Mouse (Mus musculus) lung, postnatal 25 days (tissue): ENCODE results near the gene Bhlhb9.
"Not testable (repeated sequence)": the region's sequence is repeated elsewhere in the genome, so short reads cannot be mapped to it uniquely, and the experiment has no call there.

Experiments used
- DNase-seq: peaks from one replicate; pipeline ENCODE4 v3.0.0; 2022; ENCODE audit warnings: low spot score

The Bhlhb9 gene

DNA sequence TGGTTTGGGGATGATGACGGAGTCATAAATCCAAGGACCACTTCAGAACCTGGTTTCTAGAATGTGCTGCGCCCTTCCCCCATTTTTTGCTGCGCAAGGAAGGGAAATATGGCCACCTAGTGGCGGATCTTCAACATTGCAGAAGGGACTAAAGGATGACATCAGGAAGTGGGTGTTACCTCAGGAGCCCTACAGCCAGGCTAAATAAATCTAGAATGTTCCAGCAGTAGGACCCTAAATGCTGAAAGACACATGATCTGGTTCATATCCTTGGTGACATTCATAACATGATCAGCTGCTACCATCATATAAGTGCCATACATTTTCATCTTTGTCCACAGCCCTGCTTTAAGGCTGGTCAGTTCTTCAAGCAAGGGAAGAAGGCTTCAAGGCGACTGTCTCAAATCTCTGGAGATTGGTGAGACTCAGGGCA is at the start of gene Bhlhb9:
TSS of gene Bhlhb9 (plus strand) at position 383 of the 433 bp plus-strand sequence.
- DNase-seq: peak; percentile 54

DNA sequence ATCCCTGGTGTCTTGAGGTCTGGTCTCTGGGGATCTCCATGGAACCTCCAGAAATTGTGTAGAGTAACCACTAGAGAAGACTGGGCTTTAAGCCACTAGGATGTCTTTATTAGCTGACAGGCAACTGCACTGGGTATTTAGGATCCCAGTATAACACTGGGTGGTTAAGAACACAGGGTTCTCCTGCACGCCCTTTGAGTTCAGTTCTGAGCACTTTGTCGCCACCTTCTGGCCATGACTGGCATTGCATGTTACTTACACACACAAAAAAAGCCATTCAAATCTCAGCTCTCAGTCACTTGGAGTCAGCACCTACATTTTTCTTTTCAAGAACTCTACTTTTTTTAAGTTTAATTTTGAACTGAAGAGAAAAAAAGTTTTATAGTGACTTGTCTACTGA is 44.6 kb upstream of the Bhlhb9 start:
- DNase-seq: peak; percentile 63

DNA sequence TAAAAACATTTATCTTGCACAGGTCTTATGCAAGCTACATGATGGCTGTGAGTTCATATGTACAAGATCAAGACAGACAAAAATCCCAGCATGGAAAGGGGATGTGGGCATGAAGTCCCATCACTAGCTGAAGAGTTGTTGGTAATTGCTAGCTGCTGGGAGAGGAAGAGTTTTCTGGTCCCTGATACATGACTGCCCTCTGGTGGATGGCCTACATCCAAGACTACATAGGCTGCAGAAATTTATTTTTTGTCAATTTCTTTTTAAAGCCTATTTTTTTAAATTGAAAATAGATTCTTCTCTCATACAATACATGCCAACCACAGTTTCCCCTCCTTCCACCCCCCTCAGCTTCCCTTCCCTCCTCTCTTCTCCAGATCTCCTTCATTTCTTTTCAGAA is 35.7 kb upstream of the Bhlhb9 start:
- peak; percentile 3 for DNase-seq

DNA sequence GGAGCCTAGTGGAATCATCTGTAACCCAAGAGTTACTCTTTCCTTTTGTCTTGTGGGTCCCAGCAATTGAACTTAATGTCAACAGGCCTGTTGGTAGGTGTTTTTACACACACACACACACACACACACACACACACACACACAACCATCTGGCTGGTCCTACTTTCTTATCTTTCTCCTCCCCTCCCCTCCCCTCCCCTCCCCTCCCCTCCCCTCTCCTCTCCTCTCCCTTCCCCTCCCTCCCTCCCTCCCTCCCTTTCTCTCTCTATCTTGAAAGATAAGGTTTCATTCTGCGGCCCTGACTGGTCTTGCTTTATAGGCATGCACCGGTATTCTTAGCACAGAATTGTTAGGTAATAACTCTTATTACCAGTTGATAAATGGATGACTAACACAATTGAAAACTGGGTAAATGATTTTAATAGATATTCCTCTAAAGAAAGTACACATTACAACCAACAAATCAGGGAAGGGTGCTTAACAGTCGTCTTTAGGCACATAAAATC is 29.3 kb upstream of the Bhlhb9 start:
- DNase-seq: no peak

DNA sequence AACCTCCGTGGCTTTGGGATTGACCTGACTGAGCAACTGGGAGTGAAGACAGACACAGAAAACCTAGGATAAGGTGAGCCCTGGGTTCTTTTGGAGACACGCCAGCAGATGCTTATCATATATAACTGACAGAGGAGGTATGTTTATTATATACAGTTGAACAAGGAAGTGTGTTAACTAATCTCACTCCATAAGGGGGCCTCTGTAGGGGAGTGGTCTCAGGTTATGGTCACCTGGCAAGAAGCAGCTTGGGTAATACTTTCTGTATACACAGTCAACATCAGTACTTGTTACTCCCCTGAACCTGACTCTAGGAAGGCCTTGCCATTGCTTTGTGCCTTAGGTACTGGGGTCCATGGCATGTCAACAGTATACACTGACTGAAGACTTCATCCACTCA is 28.8 kb upstream of the Bhlhb9 start:
- no peak for DNase-seq

DNA sequence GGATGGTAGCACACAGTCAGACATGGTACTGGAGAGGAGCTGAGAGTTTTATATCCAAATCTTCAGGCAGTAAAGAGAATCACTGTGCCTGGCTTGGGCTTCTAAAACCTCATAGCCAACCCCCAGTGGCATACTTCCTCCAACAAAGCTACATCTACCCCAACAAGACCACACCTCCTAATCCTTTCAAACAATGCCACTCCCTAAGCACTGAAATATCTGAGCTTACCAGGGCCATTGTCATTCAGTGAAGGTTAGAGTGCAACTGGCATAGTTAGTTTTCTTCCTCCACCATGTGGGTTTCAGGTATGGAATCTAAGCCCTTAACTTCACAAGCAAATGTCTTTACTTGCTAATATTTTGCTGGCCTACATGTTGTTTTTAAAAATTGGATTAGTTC is 5.9 kb upstream of the Bhlhb9 start:
- no peak for DNase-seq

DNA sequence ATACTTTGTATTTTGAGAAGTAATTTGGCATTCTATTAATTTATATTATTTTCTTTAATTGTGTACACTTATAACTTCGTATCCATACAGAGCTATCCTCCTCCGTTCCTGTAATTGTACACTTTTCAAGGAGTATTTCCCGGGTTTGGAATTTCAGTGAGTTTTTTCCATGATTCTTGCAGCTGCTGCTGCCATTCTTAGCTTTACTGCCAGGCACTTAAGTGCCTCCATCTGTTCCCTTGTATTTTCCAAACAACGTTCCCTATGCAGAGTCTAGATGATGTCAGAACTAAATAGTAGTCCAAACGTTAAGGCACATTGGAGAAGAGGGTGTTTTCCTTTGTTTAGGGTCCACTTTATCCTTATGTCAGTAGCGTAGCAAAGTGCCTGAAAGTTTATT is 5.1 kb upstream of the Bhlhb9 start:
- no peak for DNase-seq

DNA sequence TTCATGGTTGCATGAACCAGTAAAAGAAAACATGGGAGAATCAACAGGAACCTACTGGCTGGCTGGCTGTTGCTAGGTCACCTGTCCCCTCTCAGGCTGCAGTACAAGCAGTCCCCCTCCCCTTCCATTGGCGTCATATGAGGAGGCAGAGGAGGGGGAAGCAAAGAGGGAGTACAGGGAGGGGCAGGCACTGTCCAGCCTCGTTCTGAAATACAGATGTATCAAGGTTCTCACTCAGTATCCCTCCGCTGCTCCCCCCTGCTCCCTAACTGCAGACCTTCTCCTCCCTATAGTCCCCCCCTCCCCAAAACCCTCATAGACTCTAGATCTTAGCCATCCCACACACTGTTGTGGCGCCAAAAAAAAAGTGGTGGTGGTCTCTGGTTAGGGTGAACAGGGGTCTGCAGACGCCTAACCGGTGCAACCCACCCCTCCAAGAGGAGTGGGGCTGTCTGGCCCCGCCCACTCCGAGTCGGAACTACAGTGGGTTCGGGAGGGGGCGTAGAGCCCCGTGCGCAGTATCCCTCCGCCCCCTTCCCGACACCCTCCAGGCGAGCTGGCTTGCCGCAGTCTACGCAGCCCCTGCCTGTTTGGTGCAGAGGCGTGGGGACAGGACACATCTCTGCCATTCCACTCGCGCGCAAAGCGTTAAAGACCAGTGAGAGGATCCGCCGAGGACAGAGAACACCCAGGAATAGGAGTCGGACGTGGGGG is 1.6 kb upstream of the Bhlhb9 start:
- DNase-seq: peak; percentile 6

DNA sequence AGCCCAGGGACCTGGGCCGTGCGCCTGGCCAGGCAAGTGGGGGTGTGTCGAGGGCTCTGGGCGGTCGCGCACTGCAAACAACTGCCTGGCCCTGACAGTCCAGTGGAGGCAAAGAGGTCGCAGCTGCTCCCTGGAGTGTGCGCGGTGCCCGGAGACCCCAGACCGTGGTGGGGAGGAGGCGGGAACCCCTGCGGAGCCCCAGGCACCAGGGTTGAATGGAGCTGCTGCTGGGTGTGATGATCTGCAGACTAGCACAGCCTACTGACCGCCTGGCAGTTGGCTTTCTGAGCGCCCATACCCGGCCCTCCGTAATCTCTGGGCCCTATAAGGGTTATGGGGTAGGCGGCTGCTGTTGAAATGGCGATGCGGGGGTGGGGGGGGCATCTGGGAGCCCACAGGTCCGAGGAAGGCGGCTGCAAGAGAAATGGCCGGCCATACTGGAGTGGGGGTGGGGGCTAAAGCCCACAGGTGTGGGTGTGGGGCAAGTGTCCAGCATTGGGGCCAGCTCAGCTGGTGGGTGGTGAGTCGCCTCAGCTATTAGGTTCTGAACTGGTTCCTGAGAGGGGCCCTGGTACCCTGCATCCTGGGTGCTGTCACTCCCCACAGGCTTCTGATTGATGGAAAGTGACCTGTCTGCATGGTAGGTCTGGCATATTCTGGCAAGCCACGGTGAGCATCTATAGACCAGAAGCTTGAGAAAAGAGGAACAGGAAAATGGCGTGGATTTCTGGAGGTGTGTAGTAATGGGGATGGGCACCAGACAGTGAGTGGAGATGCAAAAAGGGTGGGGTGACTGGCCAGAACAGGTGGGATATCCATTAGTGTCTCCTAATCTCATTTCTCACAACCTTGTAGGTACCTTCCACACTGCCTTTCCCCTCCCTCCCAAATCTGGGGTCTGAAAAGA is 836 bp upstream of the Bhlhb9 start:
- not testable (repeated sequence) for DNase-seq

DNA sequence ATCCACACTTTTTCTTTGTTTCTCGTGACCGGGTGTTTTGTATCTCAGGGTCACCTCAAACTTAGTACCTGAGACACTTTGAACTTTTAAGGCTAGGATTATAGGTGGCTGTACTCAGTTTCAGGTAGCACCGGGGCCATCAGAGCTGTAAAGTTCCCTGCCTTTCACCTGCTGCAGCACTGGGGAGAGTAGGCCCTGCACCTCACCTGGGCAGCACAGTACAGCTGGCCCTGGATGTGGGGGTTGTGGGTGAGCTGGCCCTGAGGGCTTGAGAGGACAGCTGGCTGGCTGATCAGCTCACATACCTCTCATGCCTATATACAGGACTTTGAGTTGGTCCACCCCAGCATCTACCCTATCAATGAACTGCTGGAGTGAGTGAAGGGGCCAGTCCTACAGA is 6.8 kb downstream of the Bhlhb9 start:
- DNase-seq: no peak

DNA sequence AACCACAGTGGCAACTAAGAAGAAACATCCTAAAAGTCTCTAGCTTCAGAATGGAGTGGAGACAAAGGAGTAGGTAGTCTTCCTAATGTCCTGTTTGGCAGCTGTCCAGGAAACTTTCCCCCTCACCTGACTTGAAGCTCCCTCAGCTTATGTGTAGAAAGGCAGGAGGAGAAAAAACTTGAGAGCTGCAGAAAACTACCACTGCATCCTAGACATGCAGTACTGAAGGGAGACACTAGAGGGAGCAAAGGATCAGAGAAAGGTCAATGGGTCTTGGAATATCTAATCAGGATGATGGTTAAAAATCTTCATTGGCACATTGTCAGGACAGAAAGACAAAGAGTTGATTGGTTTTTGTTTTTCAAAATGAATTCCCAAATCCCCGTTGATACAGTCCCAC is 8.4 kb downstream of the Bhlhb9 start:
- peak; percentile 40 for DNase-seq

DNA sequence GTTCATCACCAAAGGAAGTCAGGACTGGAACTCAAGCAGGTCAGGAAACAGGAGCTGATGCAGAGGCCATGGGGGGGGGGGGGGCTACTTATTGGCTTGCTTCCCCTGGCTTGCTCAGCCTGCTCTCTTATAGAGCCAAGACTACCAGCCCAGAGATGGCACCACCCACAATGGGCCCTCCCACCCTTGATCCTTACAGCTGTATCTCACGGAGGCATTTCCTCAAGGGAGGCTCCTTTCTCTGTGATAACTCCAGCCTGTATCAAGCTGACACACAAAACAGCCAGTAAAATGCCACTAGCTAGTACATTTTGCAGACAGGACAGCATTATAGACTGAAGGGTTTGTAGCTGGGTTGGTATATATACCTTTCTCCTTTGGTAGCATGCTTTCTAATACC is 38.5 kb downstream of the Bhlhb9 start:
- not testable (repeated sequence) for DNase-seq

DNA sequence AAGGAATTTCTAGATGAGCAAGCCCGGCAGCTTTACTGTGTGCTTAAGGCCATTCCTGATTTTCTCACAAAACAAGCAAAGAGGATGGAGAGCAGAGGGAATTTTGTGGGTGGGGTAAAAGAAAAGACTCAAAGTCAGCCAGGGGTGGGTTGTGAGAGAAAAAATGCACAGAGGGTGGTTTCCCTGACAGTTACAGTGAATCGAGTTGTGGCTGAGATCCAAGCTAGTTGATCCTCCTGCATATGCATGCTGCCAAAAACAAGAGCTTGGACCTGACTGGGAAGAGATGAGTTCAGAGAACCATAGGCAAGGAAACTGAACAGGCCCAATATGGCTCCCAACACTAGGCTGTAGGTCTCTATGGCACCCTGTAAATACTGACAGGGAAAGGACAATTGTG is 40.5 kb downstream of the Bhlhb9 start:
- DNase-seq: no peak

DNA sequence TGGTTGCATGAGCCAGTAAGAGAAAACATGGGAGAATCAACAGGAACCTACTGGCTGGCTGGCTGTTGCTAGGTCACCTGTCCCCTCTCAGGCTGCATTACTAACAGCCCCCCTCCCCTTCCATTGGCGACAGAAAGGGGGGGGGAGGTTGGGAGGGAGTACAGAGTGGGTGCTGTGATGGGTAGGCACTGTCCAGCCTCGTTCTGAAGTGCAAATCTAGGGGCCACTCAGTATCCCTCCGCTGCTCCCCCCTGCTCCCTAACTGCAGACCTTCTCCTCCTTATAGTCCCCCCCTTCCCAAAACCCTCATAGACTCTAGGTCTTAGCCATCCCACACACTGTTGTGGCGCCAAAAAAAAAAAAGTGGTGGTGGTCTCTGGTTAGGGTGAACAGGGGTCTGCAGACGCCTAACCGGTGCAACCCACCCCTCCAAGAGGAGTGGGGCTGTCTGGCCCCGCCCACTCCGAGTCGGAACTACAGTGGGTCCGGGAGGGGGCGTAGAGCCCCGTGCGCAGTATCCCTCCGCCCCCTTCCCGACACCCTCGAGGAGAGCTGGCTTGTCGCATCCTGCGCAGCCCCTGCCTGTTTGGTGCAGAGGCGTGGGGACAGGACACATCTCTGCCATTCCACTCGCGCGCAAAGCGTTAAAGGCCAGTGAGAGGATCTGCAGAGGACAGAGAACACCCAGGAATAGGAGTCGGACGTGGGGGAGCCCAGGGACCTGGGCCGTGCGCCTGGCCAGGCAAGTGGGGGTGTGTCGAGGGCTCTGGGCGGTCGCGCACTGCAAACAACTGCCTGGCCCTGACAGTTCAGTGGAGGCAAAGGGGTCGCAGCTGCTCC is 41.3 kb downstream of the Bhlhb9 start, which contains the start of gene Gprasp2:
TSS of gene Gprasp2 (plus strand) at position 514 of the 840 bp plus-strand sequence.
- not testable (repeated sequence) for DNase-seq

DNA sequence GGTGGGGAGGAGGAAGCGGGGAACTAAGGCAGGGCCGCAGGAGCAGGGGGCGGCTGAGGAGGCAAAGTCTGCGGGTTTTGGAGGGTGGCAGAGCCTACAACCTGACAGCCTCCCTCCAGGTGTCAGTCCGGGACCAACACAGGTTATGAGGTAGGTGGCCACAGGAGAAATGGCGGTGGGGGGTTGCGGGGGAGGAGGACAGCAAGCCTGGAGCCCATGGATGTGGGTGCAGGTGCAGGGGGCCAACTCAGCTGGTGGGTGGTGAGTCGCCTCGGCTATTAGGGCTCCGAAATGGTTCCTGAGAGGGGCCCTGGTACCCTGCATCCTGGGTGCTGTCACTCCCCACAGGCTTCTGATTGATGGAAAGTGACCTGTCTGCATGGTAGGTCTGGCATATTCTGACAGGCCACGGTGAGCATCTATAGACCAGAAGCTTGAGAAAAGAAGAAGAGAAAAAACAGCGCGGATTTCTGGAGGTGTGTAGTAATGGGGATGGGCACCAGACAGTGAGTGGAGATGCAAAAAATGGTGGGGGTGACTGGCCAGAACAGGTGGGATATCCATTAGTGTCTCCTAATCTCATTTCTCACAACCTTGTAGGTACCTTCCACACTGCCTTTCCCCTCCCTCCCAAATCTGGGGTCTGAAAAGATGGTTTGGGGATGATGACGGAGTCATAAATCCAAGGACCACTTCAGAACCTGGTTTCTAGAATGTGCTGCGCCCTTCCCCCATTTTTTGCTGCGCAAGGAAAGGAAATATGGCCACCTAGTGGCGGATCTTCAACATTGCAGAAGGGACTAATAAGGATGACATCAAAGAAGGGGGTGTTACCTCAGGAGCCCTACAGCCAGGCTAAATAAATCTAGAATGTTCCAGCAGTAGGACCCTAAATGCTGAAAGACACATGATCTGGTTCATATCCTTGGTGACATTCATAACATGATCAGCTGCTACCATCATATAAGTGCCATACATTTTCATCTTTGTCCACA is 42.3 kb downstream of the Bhlhb9 start:
- DNase-seq: peak; percentile 17

DNA sequence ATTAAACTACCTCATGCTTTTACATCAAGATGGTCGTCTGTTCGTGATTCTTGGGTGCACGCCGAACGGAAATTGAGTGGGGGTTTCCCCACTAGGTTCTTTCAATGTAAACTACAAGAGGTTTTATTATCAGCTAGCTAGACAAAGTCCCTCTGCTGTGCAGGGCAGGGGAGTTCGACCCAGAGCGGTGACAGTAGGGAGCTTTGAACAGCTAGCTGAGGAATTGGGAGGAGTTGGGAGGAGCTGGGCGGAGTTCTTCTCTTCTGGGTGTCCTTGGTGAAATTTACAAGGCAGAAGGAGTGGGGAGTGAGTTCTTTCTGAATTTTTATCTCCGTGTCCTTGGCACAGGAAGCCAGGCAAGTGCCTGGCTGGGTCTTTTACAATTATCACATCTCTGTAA is 69.4 kb downstream of the Bhlhb9 start:
- DNase-seq: not testable (repeated sequence)

DNA sequence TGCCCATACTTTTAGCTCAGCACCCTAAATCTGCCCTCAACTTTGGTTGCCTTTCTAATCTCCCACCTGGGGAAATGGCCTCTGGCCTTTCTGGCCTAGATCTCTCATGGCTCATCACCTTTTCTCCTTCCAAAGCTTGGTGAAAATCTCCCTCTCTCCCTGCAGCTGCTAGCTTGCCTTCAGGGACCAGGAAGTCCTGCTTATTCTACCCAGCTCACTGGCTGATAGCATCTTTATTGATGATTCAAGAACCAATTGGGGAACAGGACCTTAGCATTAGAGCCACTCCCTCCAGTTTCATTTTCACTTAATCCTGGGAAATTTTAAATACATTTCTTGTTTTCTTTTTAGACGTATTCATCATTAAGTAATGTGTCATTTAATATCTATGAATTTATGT is 79.3 kb downstream of the Bhlhb9 start:
- DNase-seq: no peak

DNA sequence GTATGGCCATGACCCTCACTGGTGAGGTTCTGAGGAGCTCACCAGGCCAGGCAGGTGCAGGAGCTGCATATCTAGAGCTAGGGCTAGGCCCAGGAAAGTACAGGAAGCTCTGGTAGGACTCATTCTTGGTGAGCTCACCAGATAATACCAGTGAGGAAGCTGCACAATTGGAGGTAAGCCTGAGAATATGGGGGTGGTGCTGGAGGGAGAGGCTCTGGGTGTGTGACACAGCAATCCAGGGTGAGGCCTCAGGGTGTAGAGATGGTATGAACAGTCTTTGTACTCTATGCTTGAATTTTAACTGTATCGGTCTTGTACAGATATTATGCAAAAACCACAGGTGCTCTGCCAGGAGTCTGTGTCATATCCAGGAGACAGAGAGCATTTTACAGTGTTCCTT is 82.2 kb downstream of the Bhlhb9 start:
- no peak for DNase-seq

DNA sequence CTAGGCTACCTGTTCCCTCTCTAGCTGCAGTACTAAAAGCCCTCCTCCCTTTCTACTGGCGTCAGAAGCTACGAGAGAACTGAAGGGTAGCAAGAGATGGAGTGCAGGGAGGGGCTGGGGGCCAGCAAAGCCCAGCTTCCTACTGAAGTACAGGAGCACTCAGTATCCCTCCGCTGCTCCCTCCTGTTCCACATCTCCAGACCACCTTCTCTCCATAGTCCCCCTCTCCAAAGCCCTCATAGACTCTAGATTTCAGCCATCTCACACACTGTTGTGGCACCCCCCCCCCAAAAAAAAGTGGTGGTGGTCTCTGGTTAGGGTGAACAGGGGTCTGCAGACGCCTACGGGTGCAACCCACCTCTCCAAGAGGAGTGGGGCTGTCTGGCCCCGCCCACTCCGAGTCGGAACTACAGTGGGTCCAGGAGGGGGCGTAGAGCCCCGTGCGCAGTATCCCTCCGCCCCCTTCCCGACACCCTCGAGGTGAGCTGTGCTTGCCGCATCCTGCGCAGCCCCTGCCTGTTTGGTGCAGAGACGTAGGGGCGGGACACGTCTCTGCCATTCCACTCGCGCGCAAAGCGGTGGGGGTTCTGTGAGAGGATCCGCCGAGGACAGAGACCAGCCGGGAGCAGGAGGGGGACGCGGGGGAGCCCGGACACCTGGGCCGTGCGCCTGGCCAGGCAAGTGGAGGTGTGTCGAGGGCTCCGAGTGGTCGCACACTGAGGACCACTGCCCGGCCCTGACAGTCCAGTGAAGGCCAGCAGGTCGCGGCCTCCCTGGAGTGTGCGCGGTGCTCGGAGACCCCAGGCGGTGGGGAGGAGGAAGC is 88.2 kb downstream of the Bhlhb9 start:
- DNase-seq: peak; percentile 62

DNA sequence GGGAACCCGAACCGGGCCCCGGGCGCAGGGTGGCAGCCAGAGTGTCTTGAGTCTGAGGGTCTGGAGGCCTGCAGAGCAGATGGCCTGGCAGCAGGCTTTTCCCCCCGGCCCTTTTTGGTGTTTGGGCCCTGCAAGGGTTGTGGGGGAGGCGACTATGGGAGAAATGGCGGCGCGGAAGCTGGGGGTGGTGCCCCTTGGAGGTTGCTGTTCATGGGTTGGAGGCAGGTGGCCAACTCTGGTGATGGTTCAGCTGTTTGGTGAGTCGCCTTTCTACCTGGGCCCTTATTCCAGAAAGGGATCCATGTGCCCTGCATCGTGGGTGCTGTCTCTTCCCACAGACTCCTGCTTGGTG is 88.8 kb downstream of the Bhlhb9 start:
- no peak for DNase-seq
